Mouse (Mus musculus) heart, adult 8-10 months (tissue): ENCODE measurements around the gene Slc39a11. TPM values are rescaled to one million over a fixed set of nuclear protein-coding genes. Genes with fewer than 3 reads are reported as not detected.
A peak's percentile ranks its signal among the peaks of the same experiment; 100 is the strongest.

ENCODE experiments used
- DNase-seq: peaks from one replicate; pipeline ENCODE4 v3.0.0; 2022; ENCODE audit warnings: low spot score
- total RNA-seq, 4 experiments: library from RNA; stranded (reverse); gene quantifications; 2 replicates each; pipeline ENCODE4 v1.2.4; 2022

Gene Slc39a11
- 1 to 10 TPM; 2.8 to 4.4 (median 4.0) TPM for total RNA-seq

DNA sequence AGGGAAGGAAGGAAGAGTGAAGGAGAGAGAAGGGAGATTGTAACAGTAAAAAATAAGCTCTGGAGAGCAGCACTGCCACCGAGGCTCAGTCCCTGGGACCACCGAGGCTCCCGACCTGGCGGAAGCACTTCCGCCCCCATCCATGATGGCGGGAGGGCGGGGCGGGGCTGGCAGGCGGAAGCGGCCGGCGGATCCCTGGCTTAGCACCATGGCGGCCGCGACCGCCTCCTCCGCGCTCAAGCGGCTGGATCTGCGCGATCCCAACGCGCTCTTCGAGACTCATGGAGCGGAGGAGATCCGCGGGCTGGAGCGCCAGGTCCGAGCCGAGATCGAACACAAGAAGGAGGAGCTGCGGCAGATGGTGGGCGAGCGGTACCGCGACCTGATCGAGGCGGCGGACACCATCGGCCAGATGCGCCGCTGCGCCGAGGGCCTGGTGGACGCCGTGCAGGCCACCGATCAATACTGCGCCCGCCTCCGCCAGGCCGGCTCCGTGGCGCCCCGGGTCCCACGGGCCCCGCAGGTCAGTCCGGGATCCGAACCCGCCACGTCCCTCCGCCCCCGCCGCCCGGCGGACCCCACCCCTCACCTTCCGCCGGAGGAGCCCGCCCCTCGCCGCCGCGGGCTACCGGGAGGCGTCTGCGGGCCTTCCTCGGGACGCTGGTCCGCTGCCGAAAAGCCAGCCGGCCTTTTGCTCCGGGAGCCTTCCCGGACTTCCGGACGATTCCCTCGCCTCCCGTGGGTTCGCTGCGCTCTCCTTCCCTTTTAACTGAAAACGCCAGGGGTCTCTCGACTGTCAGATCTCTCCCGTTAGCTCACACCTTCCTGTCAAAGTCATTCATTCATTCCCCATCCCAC is at the start of gene Slc39a11:
TSS of gene Slc39a11 (minus strand) at position 727 of the 858 bp plus-strand sequence.
- DNase-seq, result peak; percentile 39

DNA sequence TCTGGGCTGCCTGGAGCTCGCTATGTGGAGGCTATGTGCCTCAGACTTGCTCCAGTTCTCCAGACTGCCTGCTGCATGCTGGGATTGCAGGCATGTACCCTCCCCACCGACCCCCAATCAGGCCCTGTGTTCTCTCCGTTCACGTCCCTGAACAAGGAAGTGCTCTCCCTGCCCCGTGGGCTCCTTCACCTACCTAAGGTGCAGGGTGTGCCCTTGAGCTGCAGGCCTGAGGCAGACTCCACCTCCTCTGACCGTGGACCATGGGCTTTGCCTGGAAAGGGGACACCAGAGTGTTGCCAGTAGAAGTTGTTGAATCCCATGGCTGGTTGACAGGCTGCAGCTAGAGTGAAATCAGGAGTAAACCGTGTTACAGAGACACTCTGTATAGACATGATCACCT is 49.8 kb upstream of the Slc39a11 start:
- no peak for DNase-seq

- DNase-seq, result peak; percentile 34
Observed at GRCm38 (mm10) chr11:113698013-113698545, 48.2 kb upstream of the Slc39a11 start.

DNA sequence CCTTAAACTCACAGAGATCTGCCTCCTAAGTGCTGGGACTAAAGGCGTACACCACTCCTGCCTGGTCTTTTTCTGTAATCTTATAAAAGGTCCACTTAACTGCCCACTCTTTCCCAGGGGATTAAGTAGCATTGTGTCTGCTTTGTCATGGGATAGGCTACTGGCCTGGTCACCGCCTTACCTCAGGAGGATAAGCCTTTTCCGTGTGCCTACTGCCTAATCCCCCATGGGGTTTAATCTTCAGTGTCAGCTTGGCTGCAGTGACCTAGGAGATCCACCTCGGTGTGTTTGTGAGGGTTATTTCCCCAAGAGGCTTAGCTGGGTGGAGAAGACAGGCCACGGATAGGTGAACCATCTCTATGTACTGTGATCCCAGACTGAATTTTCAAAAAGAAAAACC is 47.7 kb upstream of the Slc39a11 start:
- no peak for DNase-seq

GRCm38 (mm10) chr11:113691851-113692250 is 42.0 kb upstream of the Slc39a11 start:
- no peak for DNase-seq

DNA sequence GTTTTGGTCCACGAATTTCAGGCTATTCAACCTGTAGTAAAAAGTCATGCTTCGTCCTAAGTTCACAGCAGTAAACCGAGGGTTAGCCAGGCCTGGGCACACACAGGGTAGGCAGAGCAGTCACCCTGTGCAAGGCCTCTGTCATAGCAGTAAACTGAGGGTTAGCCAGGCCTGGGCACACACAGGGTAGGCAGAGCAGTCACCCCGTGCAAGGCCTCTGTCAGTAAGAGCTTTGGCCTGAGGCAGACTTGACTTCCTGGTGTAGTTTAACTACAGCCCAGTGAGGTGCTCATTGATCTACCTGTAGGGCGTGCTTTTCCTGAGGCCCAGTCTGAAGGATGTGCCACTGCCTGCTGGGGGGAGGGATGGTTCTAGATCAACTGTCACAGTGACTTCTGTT is 41.4 kb upstream of the Slc39a11 start:
- no peak for DNase-seq

DNA sequence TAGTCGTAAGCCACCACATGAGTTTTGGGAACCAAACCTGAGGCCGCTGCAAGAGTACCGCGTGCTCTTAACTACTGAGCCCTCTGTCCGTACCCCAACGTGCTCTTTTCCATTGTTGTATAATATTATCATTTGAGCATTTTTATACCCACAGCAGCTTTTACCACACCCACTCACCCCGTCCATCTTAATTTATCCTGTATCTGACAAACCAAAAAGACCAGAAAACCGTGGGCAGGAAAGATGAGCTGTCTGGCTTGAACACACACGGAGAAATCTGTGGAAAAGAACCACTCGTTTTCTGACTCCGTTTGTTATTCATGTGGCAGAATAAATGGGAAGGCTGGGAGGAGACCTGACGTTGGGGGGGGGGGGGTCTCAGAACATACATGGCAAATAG is 40.6 kb upstream of the Slc39a11 start:
- no peak for DNase-seq

DNA sequence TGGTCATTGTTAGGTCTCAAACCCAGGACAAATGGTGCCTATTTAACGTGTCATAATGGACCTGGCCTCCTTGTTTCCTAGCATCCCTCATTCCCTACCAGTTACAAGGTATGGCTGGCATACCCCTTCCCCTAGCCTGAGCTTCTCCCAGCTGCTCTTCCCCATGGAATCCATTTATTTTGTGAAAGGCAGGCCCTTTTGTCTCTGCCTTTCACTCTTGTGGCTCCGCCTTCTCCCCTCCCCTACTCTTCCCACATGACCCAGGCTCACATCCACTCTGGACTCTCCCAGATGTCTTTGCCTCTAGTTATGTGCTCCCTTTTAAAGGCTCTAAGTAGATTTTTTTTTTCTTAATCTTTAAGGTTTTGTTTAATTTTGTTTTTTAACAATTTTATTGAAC is 37.2 kb upstream of the Slc39a11 start:
- DNase-seq, result no peak

DNA sequence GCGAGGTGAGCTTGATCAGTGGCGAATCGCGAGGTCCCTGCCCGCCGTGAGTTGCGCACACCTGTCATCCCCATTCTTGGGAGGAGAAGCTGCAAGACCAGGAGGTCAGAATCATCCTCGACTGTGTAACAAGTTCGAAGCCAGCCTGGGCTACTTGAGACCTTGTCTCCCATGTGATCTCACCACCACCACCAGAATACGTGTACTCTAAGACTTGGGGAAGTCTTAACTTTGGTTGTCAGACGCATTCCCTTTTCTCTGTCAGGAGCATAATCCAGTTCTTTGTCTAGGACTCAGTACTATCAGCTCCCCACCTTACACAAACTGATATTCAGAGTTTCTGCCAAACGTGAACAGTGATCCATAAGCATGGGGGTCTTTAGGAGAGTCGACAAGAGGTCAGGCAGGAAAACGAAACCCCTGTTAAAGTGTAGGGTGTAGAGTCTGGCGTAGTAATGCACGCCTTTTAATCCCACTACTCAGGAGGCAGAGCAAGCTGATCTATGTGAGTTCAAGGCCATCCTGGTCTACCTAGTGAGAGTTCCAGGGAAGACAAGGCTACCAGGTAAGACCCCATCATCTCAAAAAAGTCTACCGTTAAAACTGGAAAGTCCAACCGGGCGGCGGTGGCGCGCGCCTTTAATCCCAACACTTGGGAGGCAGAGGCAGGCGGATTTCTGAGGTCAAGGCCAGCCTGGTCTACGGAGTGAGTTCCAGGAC is 35.0 kb upstream of the Slc39a11 start:
- DNase-seq, result no peak

DNA sequence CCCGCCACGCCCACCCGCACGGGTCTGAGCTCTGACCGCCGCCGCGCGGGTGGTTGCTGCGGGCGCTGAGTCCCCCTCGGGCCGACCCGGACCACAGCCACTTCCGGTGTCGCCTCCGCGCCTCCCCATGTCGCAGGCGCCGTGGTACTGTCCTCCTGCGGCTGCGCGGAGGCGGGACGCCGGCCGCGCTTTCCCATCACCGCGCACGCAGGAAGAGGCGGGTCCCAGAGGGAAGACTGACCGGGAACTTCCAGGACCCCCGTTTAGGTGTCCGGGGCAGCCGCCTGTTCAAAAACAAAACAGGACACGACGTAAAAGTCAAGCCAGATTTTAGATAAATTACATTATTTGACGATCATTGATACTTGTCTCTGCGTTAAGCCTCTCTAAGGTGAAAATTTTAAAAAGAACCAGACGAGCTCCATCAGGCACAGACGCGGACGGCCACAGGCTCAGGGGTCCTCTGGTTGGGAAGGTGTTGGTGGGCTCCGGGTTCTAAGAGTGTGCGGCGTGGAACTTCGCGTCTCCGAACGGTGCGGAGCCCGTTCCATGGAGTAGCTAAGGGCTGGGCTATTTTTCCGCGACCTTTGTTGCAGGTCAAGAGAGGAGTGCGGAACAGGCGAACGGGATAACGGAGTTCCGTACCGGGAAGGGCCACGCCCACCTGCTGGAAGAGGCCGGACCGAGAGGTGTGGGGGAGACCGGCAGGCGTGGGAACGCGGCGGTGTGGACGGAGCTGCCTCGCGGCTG is 34.3 kb upstream of the Slc39a11 start, which contains the start of the genes Fam104a and D11Wsu47e:
TSS of gene Fam104a (minus strand) at position 199 of the 750 bp plus-strand sequence.
TSS of gene D11Wsu47e (plus strand) at position 456 of the 750 bp plus-strand sequence.
- DNase-seq, result peak; percentile 96

DNA sequence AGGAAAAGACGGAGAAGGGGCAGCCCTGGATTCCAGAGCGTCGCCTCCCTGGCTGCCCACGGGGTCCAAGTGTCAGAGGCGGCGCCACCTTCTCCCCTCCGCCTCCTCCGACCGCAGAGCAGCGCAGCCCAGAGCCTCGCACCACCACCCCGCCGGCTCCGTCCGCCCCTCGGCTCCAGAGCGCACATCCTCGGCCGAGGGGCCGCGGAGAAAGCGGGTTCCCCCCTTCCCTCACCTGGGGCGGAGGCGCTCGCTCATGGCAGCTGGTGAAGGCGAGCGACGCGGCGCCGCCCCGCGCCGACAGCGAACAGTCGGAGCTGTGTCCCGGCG is 33.7 kb upstream of the Slc39a11 start:
- DNase-seq, result no peak

DNA sequence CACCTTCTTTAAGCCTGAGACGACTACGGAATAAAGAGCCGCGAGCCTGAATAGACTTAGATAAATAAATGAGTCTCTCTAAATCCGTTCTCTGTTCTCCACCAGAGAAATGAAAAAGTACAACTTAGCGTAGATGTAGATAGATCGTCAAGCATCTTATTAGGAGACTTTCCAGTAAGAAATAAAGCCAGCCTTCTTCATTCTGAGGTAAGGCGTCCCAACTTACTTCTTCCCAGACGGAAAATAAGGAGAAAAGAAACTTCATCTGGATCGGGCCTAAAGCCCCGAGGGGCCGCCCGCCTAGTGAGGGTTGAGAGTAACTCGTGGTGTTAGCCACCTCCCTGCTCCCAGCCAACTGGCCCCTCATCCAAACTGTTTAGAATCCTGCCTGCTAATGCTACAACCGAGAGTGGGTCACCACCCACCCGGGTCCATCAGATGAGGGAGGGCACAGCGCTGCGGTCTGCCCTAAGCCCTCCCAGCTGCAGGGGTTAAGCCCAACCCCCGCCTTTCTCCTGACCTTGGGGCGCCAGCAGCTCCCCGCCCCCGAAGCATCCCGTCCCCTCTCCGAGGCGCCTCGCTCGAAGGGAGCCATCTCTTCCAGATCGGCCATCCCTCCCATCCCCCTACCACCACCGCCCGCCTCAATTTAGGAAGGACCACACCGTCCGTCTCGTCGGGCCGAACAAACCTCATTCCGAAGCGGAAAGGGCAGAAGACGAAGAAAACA is 33.2 kb upstream of the Slc39a11 start:
- DNase-seq, result peak; percentile 13

DNA sequence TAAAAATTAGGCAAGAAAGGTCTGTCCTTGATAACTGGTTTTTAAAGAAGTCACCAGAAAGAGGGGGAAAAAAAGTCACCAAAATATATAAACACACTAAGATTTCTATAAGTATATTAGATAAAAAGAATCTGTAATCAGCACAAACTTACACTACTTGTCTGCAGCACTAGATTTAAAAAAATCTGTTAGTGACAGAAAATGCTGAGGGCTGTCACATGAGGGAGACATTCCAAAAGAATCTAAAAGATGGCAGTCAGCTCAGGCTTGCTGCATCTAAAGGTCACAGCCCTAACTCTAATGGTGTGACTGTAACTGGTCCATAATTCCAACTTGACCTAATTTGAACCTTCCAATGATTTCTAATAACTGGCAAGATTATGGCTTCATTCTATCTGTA is 32.1 kb upstream of the Slc39a11 start:
- no peak for DNase-seq

- DNase-seq, result no peak
Observed at GRCm38 (mm10) chr11:113680954-113681353, 31.1 kb upstream of the Slc39a11 start.

- DNase-seq, result no peak
Observed at GRCm38 (mm10) chr11:113678373-113678772, 28.5 kb upstream of the Slc39a11 start.

- no peak for DNase-seq
Observed at GRCm38 (mm10) chr11:113677378-113677777, 27.5 kb upstream of the Slc39a11 start.

- DNase-seq, result no peak
Observed at GRCm38 (mm10) chr11:113676847-113677246, 27.0 kb upstream of the Slc39a11 start.

DNA sequence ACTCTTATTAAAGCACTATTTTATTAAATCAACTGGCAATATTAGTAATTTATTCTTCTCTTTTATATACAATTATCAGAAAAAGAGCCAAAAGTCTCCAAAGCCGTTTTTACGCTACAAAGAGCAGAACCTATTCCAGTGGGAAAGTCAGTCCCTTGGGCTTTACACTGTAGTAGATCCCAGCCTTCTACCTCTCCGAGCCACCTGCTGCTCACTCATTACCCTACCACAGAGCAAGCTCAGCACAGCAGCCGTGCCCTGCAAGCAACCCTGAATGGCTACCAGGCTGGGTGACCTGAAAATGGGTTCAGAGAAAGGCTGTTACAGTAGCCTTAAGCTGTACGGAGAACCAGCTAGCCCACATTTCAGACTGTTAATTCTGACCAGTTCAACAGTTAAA is 24.7 kb upstream of the Slc39a11 start:
- no peak for DNase-seq

- DNase-seq, result no peak
Observed at GRCm38 (mm10) chr11:113673614-113674013, 23.7 kb upstream of the Slc39a11 start.

DNA sequence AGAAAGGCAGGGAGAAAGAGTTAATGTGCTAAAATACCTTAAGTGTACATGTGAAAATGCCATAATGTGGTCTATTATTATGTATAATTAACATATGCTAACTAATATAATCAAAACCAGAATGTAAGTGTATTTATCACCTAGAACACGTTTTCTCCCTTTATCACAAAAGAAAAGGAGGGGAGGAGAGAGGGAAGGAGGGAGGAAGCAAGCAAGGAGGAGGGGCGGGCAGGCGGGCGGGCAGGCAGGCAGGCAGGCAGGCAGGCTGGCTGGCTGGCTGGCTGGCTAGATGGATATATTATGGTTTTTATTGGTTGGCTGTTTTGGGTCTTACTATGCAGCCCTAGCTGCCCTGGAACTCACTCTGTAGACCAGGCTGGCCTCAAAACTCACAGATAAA is 19.8 kb upstream of the Slc39a11 start:
- no peak for DNase-seq

- no peak for DNase-seq
Observed at GRCm38 (mm10) chr11:113668857-113669256, 19.0 kb upstream of the Slc39a11 start.
